Mouse (Mus musculus): ENCODE measurements around the gene Vgll4.
"Not testable (repeated sequence)": the region's sequence is repeated elsewhere in the genome, so short reads cannot be mapped to it uniquely, and the experiment has no call there.

Vgll4 gene

DNA sequence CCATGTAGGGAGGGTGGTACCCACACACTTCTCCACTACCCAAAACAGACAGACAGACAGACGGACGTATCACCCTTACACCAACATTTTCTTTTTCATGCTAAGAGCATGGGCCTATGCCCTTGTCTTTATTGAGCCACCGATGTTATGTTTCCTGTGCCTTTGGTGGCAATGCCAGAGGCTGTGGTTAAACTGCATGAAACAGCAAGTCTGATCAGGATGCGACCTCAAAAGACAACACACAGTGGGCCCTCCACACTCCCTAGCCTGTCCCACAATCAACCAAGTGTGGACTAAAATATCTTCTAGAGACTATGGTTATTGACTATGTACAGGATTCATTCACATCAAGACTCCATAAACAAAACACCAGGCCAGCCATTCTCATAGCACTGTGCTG is 70.8 kb downstream of the Vgll4 start:
- DNase-seq (ENCODE audit: extremely low read depth, low read depth, low spot score), result no peak

DNA sequence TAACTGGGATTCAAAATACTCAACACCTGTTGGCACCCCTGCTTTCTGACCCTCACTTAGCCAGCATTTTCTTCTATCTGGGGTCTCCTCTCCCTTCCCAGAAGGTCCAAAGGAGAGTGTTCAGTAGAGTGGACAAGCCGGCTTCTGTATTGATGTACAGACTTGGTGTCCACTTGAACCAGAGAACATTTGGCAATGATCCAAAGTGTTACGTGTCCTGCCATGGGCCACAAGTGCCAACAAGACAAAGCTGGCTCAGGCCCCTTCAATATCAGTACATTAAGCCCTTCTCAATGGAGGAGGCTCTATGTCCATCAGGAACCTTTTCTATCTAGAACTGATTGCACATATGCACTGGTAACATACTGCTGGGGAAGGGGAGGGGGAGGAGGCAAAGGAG is 73.5 kb downstream of the Vgll4 start:
- DNase-seq (ENCODE audit: extremely low read depth, low read depth, low spot score), result no peak

DNA sequence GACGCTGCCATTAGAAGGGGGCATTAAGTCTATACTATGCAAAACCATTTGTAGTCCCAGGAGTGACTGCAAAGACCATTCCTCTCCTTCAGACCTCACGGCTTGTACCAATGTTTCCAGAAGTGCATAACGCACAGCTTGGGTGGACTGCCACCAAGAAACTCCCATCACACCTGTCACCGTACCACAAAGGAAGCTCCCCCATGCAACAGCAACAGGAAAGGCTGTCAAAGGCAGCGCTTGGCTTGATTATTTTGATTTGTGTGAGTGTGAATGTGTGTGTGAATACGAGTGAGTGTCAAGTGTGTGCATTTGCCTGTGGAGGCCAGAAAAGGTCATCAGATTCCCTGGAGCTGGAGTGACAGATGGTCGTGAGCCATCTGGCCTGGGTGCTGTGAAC is 74.6 kb downstream of the Vgll4 start:
- DNase-seq (ENCODE audit: extremely low read depth, low read depth, low spot score), result no peak

DNA sequence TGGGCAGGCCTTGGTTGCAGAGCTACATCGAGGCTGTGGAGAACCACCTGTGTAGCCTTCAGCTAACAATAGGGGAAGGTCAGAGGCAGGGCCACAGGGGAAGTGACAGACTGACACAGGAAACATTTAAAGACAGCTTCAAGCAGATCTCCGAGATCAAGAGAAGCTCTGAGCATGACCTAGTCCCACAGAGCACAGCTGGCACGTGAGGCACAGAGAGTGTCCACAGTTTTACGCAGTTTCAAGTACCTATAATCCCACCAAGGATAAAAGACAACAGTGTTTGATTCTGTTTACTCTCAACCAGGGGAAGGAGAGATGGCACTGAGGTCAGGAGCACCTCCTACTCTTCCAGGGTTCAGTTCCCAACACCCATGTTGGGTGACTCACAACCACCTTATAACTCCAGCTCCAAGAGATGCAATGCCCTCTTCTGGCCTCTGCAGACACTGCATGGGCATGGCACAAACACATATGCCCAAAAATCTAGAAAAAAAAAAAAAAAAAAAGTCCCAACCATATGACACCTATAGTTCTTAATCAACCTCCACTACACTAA is 75.2 kb downstream of the Vgll4 start:
- DNase-seq (ENCODE audit: extremely low read depth, low read depth, low spot score), result no peak

DNA sequence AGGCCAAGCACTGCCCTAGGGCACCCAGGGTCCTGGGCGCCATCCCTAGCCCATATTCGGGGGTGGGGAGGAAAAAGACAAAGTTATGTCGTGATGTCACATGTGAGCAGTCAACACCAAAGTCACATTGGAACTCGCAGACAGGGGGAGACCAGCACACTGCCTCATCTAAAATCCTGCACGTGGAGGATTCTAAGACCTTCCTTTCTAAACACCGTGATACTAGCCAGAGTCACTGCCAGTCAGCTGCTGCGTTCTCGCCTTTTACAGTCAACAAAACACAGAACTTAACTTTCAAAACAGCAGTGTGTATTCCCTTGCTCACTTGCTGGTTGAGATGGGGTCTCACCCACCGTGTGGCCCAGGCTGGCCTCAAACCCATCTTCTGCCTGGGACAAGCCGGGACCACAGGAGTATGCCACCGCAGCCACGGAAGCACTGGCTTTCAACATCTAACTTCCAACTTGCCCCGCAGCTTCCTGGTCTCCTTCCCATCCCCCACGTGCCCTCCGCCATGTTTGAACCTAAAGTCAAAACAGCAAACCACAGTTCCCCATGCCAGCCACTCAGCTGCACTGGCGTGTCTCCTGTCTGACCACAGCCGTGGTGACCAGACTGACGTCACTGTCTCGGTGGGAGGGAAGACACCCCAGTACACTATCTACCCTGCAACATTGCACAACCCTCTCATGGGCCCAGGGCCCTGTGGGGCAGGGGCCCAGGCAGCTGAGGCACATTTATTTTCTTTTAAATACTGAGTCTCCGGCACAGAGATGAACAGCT is 76.2 kb downstream of the Vgll4 start:
- no peak for DNase-seq (ENCODE audit: extremely low read depth, low read depth, low spot score)

DNA sequence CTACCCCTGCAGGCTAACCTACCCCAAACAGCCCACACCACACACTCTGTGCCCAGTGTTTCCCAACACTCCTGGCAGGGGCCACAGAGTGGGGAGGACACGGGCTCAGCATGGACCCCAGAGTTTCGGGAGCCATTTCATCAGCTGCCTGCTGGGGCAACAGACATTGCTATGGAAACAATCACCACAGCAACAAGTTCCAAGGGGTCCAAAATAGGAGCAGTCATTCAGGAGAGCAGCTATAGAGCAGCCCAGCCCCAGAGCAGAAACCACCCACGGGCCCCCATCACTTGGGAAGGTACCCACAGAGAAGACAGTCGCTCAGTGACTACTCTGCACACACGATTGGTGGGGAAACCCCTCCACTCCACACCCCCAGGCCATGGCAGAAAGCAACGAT is 77.4 kb downstream of the Vgll4 start:
- no peak for DNase-seq (ENCODE audit: extremely low read depth, low read depth, low spot score)

GRCm38 (mm10) chr6:114891771-114892170 is 78.0 kb downstream of the Vgll4 start:
- no peak for DNase-seq (ENCODE audit: extremely low read depth, low read depth, low spot score)

- no peak for DNase-seq (ENCODE audit: extremely low read depth, low read depth, low spot score)
Observed at GRCm38 (mm10) chr6:114891272-114891671, 78.5 kb downstream of the Vgll4 start.

DNA sequence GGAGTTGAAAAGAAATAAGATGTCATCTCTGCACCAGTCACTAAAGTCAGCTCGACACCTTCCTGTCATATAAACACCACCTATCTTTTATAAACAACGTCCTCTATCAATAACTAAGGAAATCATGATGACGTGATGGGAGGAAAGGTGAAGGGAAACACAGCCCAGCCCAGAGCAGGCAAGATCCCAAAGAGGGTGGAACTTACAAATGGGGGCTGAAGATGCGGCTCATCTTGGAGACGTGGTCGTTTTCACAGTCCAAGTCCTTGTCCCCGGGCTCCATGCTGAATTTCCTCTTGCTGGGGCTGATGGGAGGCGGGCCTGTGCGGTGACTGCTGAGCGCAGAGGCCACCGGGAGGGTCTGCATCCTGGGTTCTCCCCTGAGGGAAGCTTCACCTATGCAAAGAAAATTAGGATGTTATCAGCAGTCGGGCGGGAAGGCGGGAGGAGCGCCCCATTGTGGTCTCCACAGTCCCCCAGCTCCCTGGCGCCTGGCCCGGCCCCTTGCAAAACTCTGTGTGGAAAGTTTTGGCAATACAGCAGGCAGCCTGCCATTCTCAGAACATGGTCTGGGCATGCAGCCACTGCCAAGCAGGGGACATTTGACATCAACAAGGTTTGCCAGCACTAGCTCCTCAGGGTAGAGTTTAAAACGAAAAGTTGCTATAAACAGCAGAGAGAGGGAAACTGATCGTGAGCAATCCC is 79.2 kb downstream of the Vgll4 start:
- DNase-seq (ENCODE audit: extremely low read depth, low read depth, low spot score), result no peak

DNA sequence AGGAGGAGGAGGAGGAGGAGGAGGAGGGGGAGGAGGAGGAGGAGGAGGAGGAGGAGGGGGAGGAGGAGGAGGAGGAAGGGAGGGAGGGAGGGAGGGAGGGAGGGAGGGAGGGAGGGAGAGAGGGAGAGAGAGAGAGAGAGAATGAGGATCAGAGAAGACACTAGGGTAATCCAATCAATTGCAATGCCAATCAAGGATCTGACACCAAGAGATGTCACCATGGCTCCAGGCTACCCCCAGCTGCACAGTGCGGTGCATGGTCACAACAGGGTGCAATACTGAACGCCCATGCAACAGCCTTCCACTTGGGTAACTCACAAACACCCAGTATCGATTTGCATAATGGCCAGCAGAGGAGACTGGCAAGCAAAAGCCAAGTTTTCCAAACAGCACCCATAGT is 79.8 kb downstream of the Vgll4 start:
- DNase-seq (ENCODE audit: extremely low read depth, low read depth, low spot score), result not testable (repeated sequence)

GRCm38 (mm10) chr6:114888922-114889321 is 80.9 kb downstream of the Vgll4 start:
- DNase-seq (ENCODE audit: extremely low read depth, low read depth, low spot score), result no peak

DNA sequence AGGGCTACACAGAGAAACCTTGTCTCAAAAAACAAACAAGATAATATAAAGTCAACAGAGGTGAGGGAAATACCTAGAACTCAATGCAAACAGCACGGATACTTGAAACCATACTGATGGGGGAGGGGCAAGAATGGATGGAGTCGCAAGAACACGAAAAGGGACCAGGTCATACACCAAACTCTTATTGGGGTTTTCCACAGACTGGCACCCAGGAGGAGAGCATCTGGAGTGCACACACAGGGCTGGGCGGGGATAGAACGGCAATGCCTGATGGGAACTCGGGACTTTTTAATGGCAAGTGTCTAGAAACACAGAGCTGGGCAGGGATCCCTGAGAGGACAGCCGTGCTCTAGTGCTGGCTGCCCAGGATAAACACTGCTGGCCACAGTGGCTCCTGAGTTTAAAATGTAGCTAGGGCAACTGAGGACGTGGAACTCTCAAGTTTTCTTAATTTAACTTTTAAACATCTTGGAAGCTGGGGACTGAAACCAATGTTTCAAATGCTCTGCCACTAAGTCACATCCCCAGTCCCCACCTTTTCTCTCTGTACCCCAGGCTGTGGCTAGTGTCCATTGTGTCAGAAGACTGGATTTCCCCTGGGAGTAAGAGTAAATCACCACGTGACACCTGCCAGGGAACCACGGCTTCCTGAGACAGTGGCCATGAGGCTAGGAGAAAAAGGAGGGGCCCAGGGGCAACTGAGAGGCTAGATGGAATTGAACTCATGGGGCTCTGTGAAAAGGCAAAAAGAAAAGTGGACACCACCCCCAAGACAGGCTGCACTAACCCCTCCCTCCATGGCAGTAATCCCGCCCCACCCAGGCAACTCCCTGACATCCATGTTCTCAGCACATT is 83.1 kb downstream of the Vgll4 start:
- no peak for DNase-seq (ENCODE audit: extremely low read depth, low read depth, low spot score)

GRCm38 (mm10) chr6:114886012-114886411 is 83.8 kb downstream of the Vgll4 start:
- DNase-seq (ENCODE audit: extremely low read depth, low read depth, low spot score), result no peak

- no peak for DNase-seq (ENCODE audit: extremely low read depth, low read depth, low spot score)
Observed at GRCm38 (mm10) chr6:114885129-114885528, 84.7 kb downstream of the Vgll4 start.

DNA sequence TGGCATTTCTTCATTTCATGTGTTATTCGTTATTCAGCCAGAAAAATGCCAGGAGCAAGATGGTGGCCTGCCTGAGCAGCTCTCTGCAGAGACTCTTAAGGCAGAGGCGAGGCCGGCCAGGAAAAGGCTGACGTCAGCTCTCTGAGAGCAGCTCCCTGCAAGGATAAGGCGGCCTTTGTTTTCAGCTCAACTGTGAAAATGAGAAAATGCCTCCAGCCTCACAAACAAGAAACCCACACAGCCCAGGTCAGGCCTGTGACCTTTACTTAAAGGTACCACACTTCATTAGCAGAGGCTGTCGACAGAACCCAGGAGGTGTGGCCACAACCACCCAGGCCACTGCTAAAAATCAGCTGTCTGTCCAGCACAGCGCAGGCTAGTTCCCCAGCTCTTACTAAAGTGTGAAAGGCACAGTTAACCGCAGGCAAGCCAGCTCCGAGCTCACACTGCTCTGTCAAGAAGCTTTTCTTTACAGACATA is 86.5 kb downstream of the Vgll4 start:
- DNase-seq (ENCODE audit: extremely low read depth, low read depth, low spot score), result peak; percentile 97

DNA sequence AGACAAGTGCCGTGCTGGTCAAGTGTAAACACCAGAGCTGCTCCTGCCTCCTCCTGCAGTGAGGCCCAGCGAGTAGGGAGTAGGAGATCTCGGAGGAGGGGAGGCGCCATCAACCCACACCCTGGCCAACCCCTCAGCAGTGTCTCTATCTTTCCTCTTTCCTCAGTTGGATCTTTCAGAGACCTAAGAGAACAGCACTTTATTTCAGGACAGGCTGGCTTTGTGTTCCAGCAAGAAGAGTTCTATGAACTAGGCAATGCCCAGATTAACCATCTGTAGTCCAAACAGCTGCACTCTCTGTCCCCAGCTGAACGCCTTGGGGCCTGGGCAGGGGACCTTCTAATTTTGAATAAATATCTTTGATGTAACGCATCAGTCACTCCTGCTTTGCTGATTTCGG is 87.1 kb downstream of the Vgll4 start:
- DNase-seq (ENCODE audit: extremely low read depth, low read depth, low spot score), result no peak

GRCm38 (mm10) chr6:114882212-114882611 is 87.6 kb downstream of the Vgll4 start:
- DNase-seq (ENCODE audit: extremely low read depth, low read depth, low spot score), result no peak

DNA sequence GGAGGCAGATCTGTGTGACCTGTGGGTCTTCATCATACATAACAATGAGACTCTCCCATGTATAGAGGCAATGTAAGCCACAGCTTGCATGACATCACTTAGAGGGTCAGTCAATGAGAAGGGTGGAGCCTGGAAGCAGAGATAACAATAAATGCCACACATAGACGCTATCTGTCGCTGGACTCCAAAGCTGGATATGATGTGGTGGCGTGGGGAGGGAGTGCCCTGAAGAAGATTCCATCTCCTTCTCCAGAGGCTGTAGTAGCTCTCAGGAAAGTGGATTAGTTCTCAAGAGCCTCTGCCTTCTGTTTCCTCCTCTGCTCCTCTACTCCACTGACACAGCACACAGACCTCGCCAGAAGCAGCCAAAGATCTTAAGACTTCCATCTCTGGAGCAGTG is 89.0 kb downstream of the Vgll4 start:
- no peak for DNase-seq (ENCODE audit: extremely low read depth, low read depth, low spot score)

GRCm38 (mm10) chr6:114878841-114879520 is 90.8 kb downstream of the Vgll4 start:
- DNase-seq (ENCODE audit: extremely low read depth, low read depth, low spot score), result no peak

DNA sequence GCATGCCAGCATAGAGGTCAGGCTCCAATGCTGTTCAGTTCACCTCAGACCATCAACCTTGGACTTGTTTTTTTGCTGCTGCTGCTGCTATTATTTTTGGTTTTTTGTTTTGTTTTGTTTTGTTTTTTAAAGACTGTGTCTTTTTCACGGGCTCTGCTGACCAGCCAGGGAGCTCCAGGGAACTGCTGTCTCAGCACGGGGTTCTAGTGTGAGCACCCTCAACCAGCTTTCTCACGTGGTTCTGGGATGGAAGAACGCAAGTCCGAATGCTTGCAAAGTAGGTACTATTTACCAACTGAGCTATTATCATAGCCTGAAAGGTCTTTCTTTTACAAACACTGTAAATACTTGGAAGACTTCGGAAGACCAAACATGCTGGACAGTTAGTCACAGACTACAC is 93.2 kb downstream of the Vgll4 start:
- DNase-seq (ENCODE audit: extremely low read depth, low read depth, low spot score), result no peak

GRCm38 (mm10) chr6:114876033-114876432 is 93.8 kb downstream of the Vgll4 start:
- no peak for DNase-seq (ENCODE audit: extremely low read depth, low read depth, low spot score)

All from fat pad, adult 2 months (tissue).